Mouse (Mus musculus) CH12.LX (cell line): ENCODE data around the gene Natd1.

ENCODE experiments used
- CTCF ChIP-seq, 2 experiments: IDR thresholded peaks in 1 of 2; conservative IDR thresholded peaks in 1 of 2; 2 replicates each; pipeline ENCODE4 v1.5.1; 2011 to 2012; ENCODE audit warnings: low read depth in 2 of 2, low read length in 2 of 2, improper control_type of control experiment in 1 of 2, inconsistent platforms in 1 of 2, mild to moderate bottlenecking in 1 of 2, moderate library complexity in 1 of 2
- ELF1 ChIP-seq: IDR thresholded peaks from 2 replicates; pipeline ENCODE4 v1.6.1; 2014; ENCODE audit warnings: low read depth, mild to moderate bottlenecking, inconsistent platforms, low read length, improper control_type of control experiment
- ETS1 ChIP-seq: conservative IDR thresholded peaks from 2 replicates; pipeline ENCODE4 v1.6.1; 2012; ENCODE audit warnings: low read depth, mild to moderate bottlenecking, inconsistent platforms, low read length, improper control_type of control experiment, moderate library complexity
- POLR2AphosphoS2 ChIP-seq: IDR thresholded peaks from 2 replicates; pipeline ENCODE4 v1.6.1; 2011; ENCODE audit warnings: low read depth, low read length, improper control_type of control experiment

- TF ChIP-seq CTCF (conservative IDR thresholded peaks at IDR 0.05 in 1 of 2, IDR thresholded peaks at IDR 0.05 in 1 of 2; ENCODE audit: low read depth in 2 of 2, low read length in 2 of 2): no peak
- no peak for TF ChIP-seq ETS1
- no peak for TF ChIP-seq ELF1
- no peak for TF ChIP-seq POLR2AphosphoS2
Measured at GRCm38 (mm10) chr11:60866021-60866420, 48.5 kb downstream of the Natd1 start.
